Mouse (Mus musculus): Measurements from ENCODE around the gene Gm20937.
"Not testable (repeated sequence)": the region's sequence is repeated elsewhere in the genome, so short reads cannot be mapped to it uniquely, and the experiment has no call there.

Gene Gm20937

GRCm38 (mm10) chrY:68294798-68295197 is at the start of gene Gm20937:
TSS of gene Gm20937 (minus strand) at chrY:68294898.
- DNase-seq: not testable (repeated sequence)

Data from liver (tissue).